Mouse (Mus musculus) heart, embryonic 11.5 days (tissue): ENCODE measurements around the gene Dennd4c. TPM values are rescaled to one million over a fixed set of nuclear protein-coding genes. Genes with fewer than 3 reads are reported as not detected.

Experiments
- ATAC-seq: fragments of 200-750 bp; cut with Nextera tagmentation; replicated peaks from 2 replicates; pipeline ENCODE4 v1.8.0; 2017; ENCODE audit warnings: moderate library complexity; ENCODE audit not compliant: insufficient number of reproducible peaks, low FRiP score, low TSS enrichment
- H3K27ac ChIP-seq: fragments of 300-500 bp; sonication (generic); 2 replicates; pipeline ENCODE4 v1.5.1; 2014; ENCODE audit warnings: mild to moderate bottlenecking, low read depth, low read length
- H3K27me3 ChIP-seq: fragments of 300-500 bp; sonication (generic); 2 replicates; pipeline ENCODE4 v1.6.1; 2014; ENCODE audit warnings: mild to moderate bottlenecking, low read length, mixed read lengths; ENCODE audit not compliant: control insufficient read depth, insufficient read depth
- H3K36me3 ChIP-seq: fragments of 300-500 bp; sonication (generic); 2 replicates; pipeline ENCODE4 v1.6.1; 2014; ENCODE audit warnings: mild to moderate bottlenecking, low read length, moderate library complexity, mixed read lengths; ENCODE audit not compliant: control insufficient read depth, insufficient read depth
- H3K4me1 ChIP-seq: fragments of 300-500 bp; sonication (generic); 2 replicates; pipeline ENCODE4 v1.6.1; 2014; ENCODE audit warnings: low read length; ENCODE audit not compliant: control insufficient read depth, insufficient read depth
- H3K4me2 ChIP-seq: fragments of 300-500 bp; sonication (generic); 2 replicates; pipeline ENCODE4 v1.6.1; 2014; ENCODE audit warnings: mild to moderate bottlenecking, moderate library complexity
- H3K4me3 ChIP-seq: fragments of 300-500 bp; sonication (generic); 2 replicates; pipeline ENCODE4 v1.5.1; 2014; ENCODE audit warnings: low read depth, low read length
- H3K9ac ChIP-seq: fragments of 300-500 bp; sonication (generic); 2 replicates; pipeline ENCODE4 v1.6.1; 2014; ENCODE audit warnings: mild to moderate bottlenecking, low read depth, low read length, moderate library complexity
- H3K9me3 ChIP-seq: fragments of 300-500 bp; sonication (generic); replicated peaks from 2 replicates; pipeline ENCODE4 v1.6.1; 2016; ENCODE audit warnings: low read length; ENCODE audit not compliant: control insufficient read depth
- WGBS: fragments of 180-500 bp; shearing (Covaris S2); extraction: QIAGEN DNeasy Blood & Tissue Kit; methylation state at CpG from one replicate; pipeline ENCODE4 v1.1.7; 2014; ENCODE audit not compliant: insufficient replicate concordance; 5-methylcytosine and 5-hydroxymethylcytosine counted together
- polyA plus RNA-seq: library from polyadenylated mRNA; unstranded; fragments of >200 nt; fragmentation: Nextera tagmentation; extraction: Ambion mirVana; gene quantifications from 2 replicates; pipeline ENCODE4 v1.2.1, GENCODE M21; 2014

The Dennd4c gene
- polyA plus RNA-seq, 1 experiment from 2014 or later: 8.3 TPM

DNA sequence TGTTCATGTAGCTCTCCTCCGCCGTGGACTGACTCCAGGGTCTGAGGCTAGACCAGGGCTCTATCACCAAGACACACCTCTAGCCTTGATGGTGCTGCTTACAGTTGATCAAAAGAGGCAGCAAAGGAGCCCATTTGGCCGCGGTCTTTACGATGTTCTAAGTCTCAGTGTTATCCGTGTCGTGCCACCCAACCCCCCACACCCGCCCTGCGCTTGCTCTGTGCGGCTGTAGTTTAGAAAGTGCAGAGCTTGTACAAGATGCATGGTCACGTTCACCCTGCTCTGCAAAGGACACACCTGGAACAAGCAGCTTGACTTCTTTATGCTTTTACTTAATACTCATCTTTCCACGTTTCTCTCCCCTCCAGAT lies 137.4 kb downstream of the Dennd4c start:
- Histone ChIP-seq H3K4me2 (peak overlapping the region; percentile 81), H3K36me3 (peaks cover 8% of the 10 kb centered on the region), H3K27me3 (no peaks in the 10 kb centered on the region), H3K9me3 (no peaks in the 10 kb centered on the region; the same call in 1 of the 2 replicates), H3K4me1 (peaks cover 5% of the 10 kb centered on the region; the same call in 1 of the 2 replicates), H3K27ac (peak overlapping the region; percentile 75), H3K4me3 (peak overlapping the region; percentile 43), H3K9ac (peak overlapping the region; percentile 18)
- WGBS: 14% methylated on average over 12 of the region's 12 CpGs
- 0 out of 2 replicates have a peak, but pooled peaks have one; percentile 17 for ATAC-seq

DNA sequence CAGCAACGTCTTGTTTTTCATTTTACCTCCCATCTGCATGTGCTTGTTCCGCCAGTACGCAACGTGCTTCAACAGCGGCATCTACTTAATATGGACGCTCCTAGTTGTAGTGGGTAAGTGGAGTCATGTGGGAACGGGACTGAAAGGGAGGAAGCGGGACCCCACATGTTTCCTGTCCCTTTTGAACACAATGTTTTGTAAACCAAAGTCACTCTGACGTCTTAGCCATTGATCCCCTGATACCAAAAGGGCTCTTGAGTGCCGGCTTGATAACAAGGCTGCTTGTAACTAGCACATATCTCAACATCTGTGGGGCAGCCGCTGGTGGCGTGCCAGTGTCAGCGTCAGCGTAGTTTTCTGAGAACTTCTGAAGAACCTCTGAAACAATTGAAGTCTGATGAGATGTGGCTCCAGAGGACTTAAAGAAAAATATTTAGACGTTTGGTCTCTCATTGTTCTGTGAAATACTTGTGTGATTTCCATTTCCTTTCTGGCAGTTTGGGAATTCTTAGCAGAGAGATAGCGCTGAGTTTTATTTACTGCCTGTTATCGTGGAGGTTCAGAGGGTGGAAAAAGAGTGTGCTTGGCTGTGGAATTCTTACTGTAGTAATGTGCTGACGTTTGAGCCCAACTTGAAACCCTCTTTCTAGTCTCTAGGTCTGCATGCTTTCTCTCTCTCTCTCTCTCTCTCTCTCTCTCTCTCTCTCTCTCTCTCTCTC lies 138.0 kb downstream of the Dennd4c start:
- no peaks in the 10 kb centered on the region for H3K27me3 ChIP-seq
- peaks cover 5% of the 10 kb centered on the region; the same call in 1 of the 2 replicates for H3K4me1 ChIP-seq
- 7% methylated on average over 18 of the region's 18 CpGs for WGBS
- H3K36me3 ChIP-seq: peaks cover 8% of the 10 kb centered on the region
- H3K9me3 ChIP-seq: no peaks in the 10 kb centered on the region; the same call in 1 of the 2 replicates
- peak overlapping the region; percentile 43 for H3K4me3 ChIP-seq
- H3K4me2 ChIP-seq: peak overlapping the region; percentile 81
- ATAC-seq: peak; percentile 76
- peak overlapping the region; percentile 75 for H3K27ac ChIP-seq
- H3K9ac ChIP-seq: peak overlapping the region; percentile 18

DNA sequence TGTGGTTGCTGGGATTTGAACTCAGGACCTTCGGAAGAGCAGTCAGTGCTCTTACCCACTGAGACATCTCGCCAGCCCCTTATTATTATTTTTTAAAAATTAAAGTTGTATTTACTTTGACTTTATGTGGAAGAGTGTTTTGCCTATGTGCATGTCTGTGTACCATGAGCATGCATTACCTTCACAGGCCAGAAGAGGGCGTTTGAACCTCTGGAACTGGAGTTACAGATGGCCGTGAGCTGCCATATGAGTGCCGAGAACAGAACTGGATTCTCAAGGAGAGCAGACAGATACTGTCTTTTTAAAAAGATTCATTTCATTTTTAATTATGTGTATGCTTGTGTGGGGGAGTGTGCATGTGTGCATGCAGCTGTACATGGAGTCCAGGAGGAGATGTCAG lies 139.5 kb downstream of the Dennd4c start:
- 69% methylated on average over 5 of the region's 5 CpGs for WGBS
- no peaks in the 10 kb centered on the region; the same call in 1 of the 2 replicates for H3K9me3 ChIP-seq
- peaks cover 5% of the 10 kb centered on the region; the same call in 1 of the 2 replicates for H3K4me1 ChIP-seq
- ATAC-seq: no peak
- no peak overlapping the region for H3K4me3 ChIP-seq
- no peaks in the 10 kb centered on the region for H3K27me3 ChIP-seq
- H3K36me3 ChIP-seq: peaks cover 8% of the 10 kb centered on the region
- no peak overlapping the region for H3K9ac ChIP-seq
- no peak overlapping the region for H3K27ac ChIP-seq
- H3K4me2 ChIP-seq: no peak overlapping the region

DNA sequence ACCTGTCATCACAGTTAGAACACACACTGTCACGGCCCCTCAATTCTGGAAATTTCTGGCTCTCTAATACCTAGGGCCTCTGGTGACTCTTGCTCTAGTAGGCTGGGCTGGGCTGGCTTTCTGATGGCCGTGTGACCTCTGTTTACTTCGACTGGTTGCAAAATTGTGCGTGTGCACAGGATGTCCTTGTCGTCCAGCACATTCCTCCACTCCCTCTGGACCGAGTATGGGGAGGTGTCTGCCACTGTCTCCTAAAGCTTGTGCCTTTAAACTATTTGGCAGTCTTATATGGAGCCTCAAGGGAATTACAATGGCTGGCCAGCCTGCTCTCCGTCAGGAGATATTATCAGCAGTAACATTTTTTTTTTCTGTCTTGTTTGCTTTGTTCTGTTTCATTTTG lies 149.1 kb downstream of the Dennd4c start:
- peak overlapping the region; percentile 7; the same call in 1 of the 2 replicates for H3K27ac ChIP-seq
- no peaks in the 10 kb centered on the region for H3K27me3 ChIP-seq
- no peaks in the 10 kb centered on the region for H3K36me3 ChIP-seq
- no peak for ATAC-seq
- no peak overlapping the region for H3K9ac ChIP-seq
- H3K4me3 ChIP-seq: no peak overlapping the region
- H3K4me1 ChIP-seq: peaks cover 11% of the 10 kb centered on the region; the same call in 1 of the 2 replicates
- H3K4me2 ChIP-seq: no peak overlapping the region
- 57% methylated on average over 7 of the region's 7 CpGs for WGBS
- H3K9me3 ChIP-seq: no peaks in the 10 kb centered on the region

DNA sequence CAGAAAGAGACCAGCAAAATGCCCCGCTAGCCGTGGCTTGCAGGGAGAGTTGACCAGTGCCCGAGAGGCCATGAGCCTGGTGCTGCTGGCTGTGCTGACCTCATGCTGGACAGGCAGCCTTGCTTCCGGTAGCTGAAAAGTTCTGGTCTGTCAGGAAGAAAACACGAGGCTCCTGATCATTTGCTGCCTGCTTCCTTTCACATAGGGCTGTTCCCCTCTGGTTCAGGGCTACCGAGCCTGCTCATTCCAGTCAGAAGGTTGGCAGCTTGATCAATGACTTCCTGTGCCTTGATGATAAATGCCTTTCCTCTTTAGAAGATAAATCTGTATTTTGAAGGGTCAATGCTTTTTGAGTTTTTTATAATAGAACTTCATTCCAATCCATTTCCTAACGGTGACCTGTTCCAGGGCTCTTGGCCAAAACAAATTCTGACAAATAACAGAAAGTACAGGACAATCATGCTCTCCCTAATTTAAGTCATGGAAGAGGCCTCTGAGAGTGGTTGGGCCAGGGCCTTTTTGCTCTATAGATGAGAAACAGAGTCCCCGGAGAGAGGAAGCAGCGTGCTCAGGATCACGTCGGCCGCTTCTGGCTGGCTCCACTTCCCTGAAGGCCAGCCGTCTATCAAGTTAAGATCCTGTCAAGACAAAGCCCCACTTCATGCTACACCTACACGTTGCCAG lies 150.6 kb downstream of the Dennd4c start:
- no peak overlapping the region for H3K9ac ChIP-seq
- H3K27me3 ChIP-seq: no peaks in the 10 kb centered on the region
- peak overlapping the region; percentile 74 for H3K27ac ChIP-seq
- peaks cover 11% of the 10 kb centered on the region; the same call in 1 of the 2 replicates for H3K4me1 ChIP-seq
- H3K36me3 ChIP-seq: no peaks in the 10 kb centered on the region
- H3K9me3 ChIP-seq: no peaks in the 10 kb centered on the region
- ATAC-seq: peak; percentile 79
- WGBS: 28% methylated on average over 14 of the region's 14 CpGs
- no peak overlapping the region for H3K4me3 ChIP-seq
- H3K4me2 ChIP-seq: no peak overlapping the region

Other genes with a start within 250 kb of the Dennd4c start
- gene Saxo1, start 190.2 kb upstream of the Dennd4c start, polyA plus RNA-seq: not detected in 2 replicates
- gene Rraga, start 172.9 kb upstream of the Dennd4c start, polyA plus RNA-seq: 64.2 and 86.9 TPM in 2 replicates
- 15.5 and 16.2 TPM in 2 replicates for gene Haus6, start 136.5 kb upstream of the Dennd4c start, polyA plus RNA-seq
- 65.4 and 70.4 TPM in 2 replicates for gene Plin2, start 78.5 kb upstream of the Dennd4c start, polyA plus RNA-seq
- 577 and 587 TPM in 2 replicates for gene Rps6, start 108.9 kb downstream of the Dennd4c start, polyA plus RNA-seq
- gene Acer2, start 125.8 kb downstream of the Dennd4c start, polyA plus RNA-seq: 34.1 and 38.3 TPM in 2 replicates